Mouse (Mus musculus): ENCODE measurements at regions not wholly inside any gene's neighbourhood (a gene's known extent, or its start where the extent isn't known, plus 50 kb on each side); places are given as distances from the start of the nearest gene placed in this dataset.

DNA sequence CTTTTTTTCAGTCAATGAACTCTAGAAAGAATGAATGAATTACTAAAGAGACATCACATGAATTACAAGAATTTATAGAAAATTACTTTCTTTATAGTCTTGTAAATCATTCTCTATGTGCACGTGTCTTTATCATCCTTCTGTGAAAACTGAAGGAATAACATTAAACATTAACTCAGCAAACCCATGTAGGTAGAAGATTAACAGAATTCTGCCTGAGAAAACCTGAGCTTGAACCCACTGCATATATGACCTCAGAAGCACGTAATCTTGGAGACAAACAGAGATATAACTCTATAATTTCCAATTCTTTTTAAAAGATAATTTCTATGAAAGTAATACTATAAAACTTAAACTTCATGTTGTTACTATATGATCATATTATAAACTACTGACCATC is 374.0 kb upstream of the Xrcc4 start:
- no peak for TF ChIP-seq EP300 (IDR thresholded peaks at IDR 0.05; ENCODE audit: insufficient read depth, low read depth, low read length)
- TF ChIP-seq POLR2A (IDR thresholded peaks at IDR 0.05; ENCODE audit: insufficient read depth, low read length) = no peak
